In genomic region chr2:122701871-122702180, GRCm38 (mm10) we compare ENCODE assay signal across 8 mouse cellular contexts. TPM values are rescaled to one million over a fixed set of nuclear protein-coding genes. Genes with fewer than 3 reads are reported as not detected.
DNase-seq lines count a peak whose midpoint lies in the region; ATAC-seq and TF ChIP-seq lines count a peak whose summit lies in the region.

No protein-coding gene starts in this region.

- no peak for TF ChIP-seq CTCF in forebrain, postnatal 0 days (IDR thresholded peaks at IDR 0.05; ENCODE audit: low read depth)
- TF ChIP-seq CTCF in stomach, postnatal 0 days (IDR thresholded peaks at IDR 0.05; ENCODE audit: low read depth) = no peak

- WGBS in heart, embryonic 14.5 days = 1% methylated on average over 15 of the region's 15 CpGs
- WGBS in forebrain, postnatal 0 days = 2% methylated on average over 15 of the region's 15 CpGs
- WGBS in liver, embryonic 13.5 days (ENCODE audit: insufficient replicate concordance) = 1% methylated on average over 15 of the region's 15 CpGs
- WGBS in stomach, postnatal 0 days = under 1% methylated on average over 15 of the region's 15 CpGs

- no peaks in the 10 kb centered on the region for H3K36me3 ChIP-seq in heart, embryonic 14.5 days (ENCODE audit: control insufficient read depth, insufficient read depth, low read length)
- no peaks in the 10 kb centered on the region for H3K36me3 ChIP-seq in forebrain, postnatal 0 days (ENCODE audit: insufficient read depth)
- H3K36me3 ChIP-seq in liver, embryonic 13.5 days = no peaks in the 10 kb centered on the region
- no peaks in the 10 kb centered on the region for H3K36me3 ChIP-seq in stomach, postnatal 0 days (ENCODE audit: control insufficient read depth, insufficient read depth, low read length)

- no peak for DNase-seq in heart, postnatal 4 days
- DNase-seq in R1 (ENCODE audit: low read depth, low spot score) = peak; percentile 2
- no peak for DNase-seq in forebrain, postnatal 0 days
- no peak for DNase-seq in liver, embryonic 13.5 days
- no peak for DNase-seq in stomach, postnatal 0 days (ENCODE audit: low spot score)
- DNase-seq in embryo, embryonic 9.5 days (ENCODE audit: extremely low spot score) = no peak
- DNase-seq in cerebellum, postnatal 4 days (ENCODE audit: low spot score in 2 of 2) = no peak

- peak overlapping the region; percentile 85 for H3K9ac ChIP-seq in heart, embryonic 14.5 days (ENCODE audit: low read length)
- peak overlapping the region; percentile 73 for H3K9ac ChIP-seq in forebrain, postnatal 0 days
- H3K9ac ChIP-seq in liver, embryonic 13.5 days = peak overlapping the region; percentile 51; the same call in 1 of the 2 replicates
- peak overlapping the region; percentile 85 for H3K9ac ChIP-seq in stomach, postnatal 0 days (ENCODE audit: low read length)

- ATAC-seq in heart, embryonic 14.5 days (ENCODE audit: insufficient number of reproducible peaks, insufficient read depth, low FRiP score, low read depth) = no peak; the same call in 1 of the 2 replicates
- no peak for ATAC-seq in forebrain, postnatal 0 days
- no peak for ATAC-seq in liver, embryonic 13.5 days (ENCODE audit: low read depth)
- no peak for ATAC-seq in stomach, postnatal 0 days (ENCODE audit: low FRiP score, low TSS enrichment)

- peak overlapping the region; percentile 65 to 79 for H3K4me3 ChIP-seq in heart, embryonic 14.5 days (ENCODE audit: control insufficient read depth in 1 of 2, insufficient read depth in 1 of 2, low read depth in 1 of 2, low read length in 2 of 2)
- H3K4me3 ChIP-seq in forebrain, postnatal 0 days (ENCODE audit: low read depth, low read length) = peak overlapping the region; percentile 79
- H3K4me3 ChIP-seq in liver, embryonic 13.5 days (replicated peaks) = peak overlapping the region; percentile 61
- peak overlapping the region; percentile 72 for H3K4me3 ChIP-seq in stomach, postnatal 0 days (ENCODE audit: low read depth, low read length)

- H3K27me3 ChIP-seq in heart, embryonic 14.5 days (ENCODE audit: control insufficient read depth, insufficient read depth, low read length) = no peaks in the 10 kb centered on the region
- H3K27me3 ChIP-seq in forebrain, postnatal 0 days (ENCODE audit: insufficient read depth, low read length) = no peaks in the 10 kb centered on the region
- peaks cover 46% of the 10 kb centered on the region for H3K27me3 ChIP-seq in liver, embryonic 13.5 days
- no peaks in the 10 kb centered on the region for H3K27me3 ChIP-seq in stomach, postnatal 0 days (ENCODE audit: control insufficient read depth, insufficient read depth, low read length)

- H3K4me2 ChIP-seq in heart, embryonic 14.5 days (ENCODE audit: low read length) = peak overlapping the region; percentile 88
- H3K4me2 ChIP-seq in forebrain, postnatal 0 days (ENCODE audit: low read depth) = peak overlapping the region; percentile 75
- peak overlapping the region; percentile 66 for H3K4me2 ChIP-seq in liver, embryonic 13.5 days
- peak overlapping the region; percentile 64 for H3K4me2 ChIP-seq in stomach, postnatal 0 days (replicated peaks; ENCODE audit: low read depth)

- peaks cover 0 to 11% of the 10 kb centered on the region in 2 experiments; a peak in 2 of 4 replicates for H3K4me1 ChIP-seq in heart, embryonic 14.5 days (ENCODE audit: control insufficient read depth in 2 of 2, insufficient read depth in 2 of 2, low read length in 2 of 2)
- peaks cover 6% of the 10 kb centered on the region for H3K4me1 ChIP-seq in forebrain, postnatal 0 days (ENCODE audit: insufficient read depth)
- H3K4me1 ChIP-seq in liver, embryonic 13.5 days (replicated peaks) = no peaks in the 10 kb centered on the region
- 0 out of 2 replicates have a peak, but pooled peaks cover 2% of the 10 kb centered on the region for H3K4me1 ChIP-seq in stomach, postnatal 0 days (replicated peaks; ENCODE audit: control insufficient read depth, insufficient read depth)

- H3K9me3 ChIP-seq in heart, embryonic 14.5 days (ENCODE audit: control insufficient read depth, low read length) = no peaks in the 10 kb centered on the region
- H3K9me3 ChIP-seq in forebrain, postnatal 0 days (ENCODE audit: low read length) = no peaks in the 10 kb centered on the region
- H3K9me3 ChIP-seq in liver, embryonic 13.5 days (replicated peaks) = no peaks in the 10 kb centered on the region
- H3K9me3 ChIP-seq in stomach, postnatal 0 days (ENCODE audit: control insufficient read depth, low read length) = no peaks in the 10 kb centered on the region

- H3K27ac ChIP-seq in heart, embryonic 14.5 days (replicated peaks in 1 of 2; ENCODE audit: control insufficient read depth in 1 of 2, insufficient read depth in 1 of 2, low read depth in 2 of 2, low read length in 2 of 2) = peak overlapping the region; percentile 43 to 69
- no peak overlapping the region for H3K27ac ChIP-seq in forebrain, postnatal 0 days (ENCODE audit: low read depth, low read length)
- no peak overlapping the region for H3K27ac ChIP-seq in liver, embryonic 13.5 days
- peak overlapping the region; percentile 86 for H3K27ac ChIP-seq in stomach, postnatal 0 days (replicated peaks)

- no peak for TF ChIP-seq EP300 in stomach, postnatal 0 days (optimal IDR thresholded peaks at IDR 0.05)

RNA-seq across cellular contexts. Expression of gene Slc30a4, which starts 0.6 kb away (rescaled TPM):
- polyA plus RNA-seq in heart, embryonic 14.5 days (2014; fragmentation: Nextera tagmentation; extraction: Ambion mirVana) = 10.4 and 10.9 TPM in 2 replicates
- total RNA-seq in heart, postnatal 4 days (2021) = 10 to 100 TPM; 16.2 to 16.4 TPM
- 52.5 and 53.9 TPM in 2 replicates for total RNA-seq in forebrain, postnatal 0 days (2014; rRNA removed)
- polyA plus RNA-seq in forebrain, postnatal 0 days (2015; fragmentation: Nextera tagmentation; extraction: Ambion mirVana) = 8.7 and 9.1 TPM in 2 replicates
- 0.88 and 1.1 TPM in 2 replicates for polyA plus RNA-seq in liver, embryonic 13.5 days (2015; fragmentation: Nextera tagmentation; extraction: Ambion mirVana)
- 9.5 TPM in 2 replicates for polyA plus RNA-seq in stomach, postnatal 0 days (2015; fragmentation: Nextera tagmentation; extraction: Ambion mirVana)

RNA-seq across cellular contexts. Expression of gene Bloc1s6, which starts 36.5 kb away (rescaled TPM):
- polyA plus RNA-seq in heart, embryonic 14.5 days (2014; fragmentation: Nextera tagmentation; extraction: Ambion mirVana) = 31.3 and 33.5 TPM in 2 replicates
- total RNA-seq in heart, postnatal 4 days (2021) = 10 to 100 TPM; 12.8 to 16.0 TPM
- 60.0 and 78.6 TPM in 2 replicates for total RNA-seq in forebrain, postnatal 0 days (2014; rRNA removed)
- polyA plus RNA-seq in forebrain, postnatal 0 days (2015; fragmentation: Nextera tagmentation; extraction: Ambion mirVana) = 90.6 and 106 TPM in 2 replicates
- polyA plus RNA-seq in liver, embryonic 13.5 days (2015; fragmentation: Nextera tagmentation; extraction: Ambion mirVana) = 22.3 and 22.5 TPM in 2 replicates
- 30.4 and 32.7 TPM in 2 replicates for polyA plus RNA-seq in stomach, postnatal 0 days (2015; fragmentation: Nextera tagmentation; extraction: Ambion mirVana)

Comparison
In these comparisons a context has a peak if more than half of its experiments do, and no peak if none do; other contexts are left out.
1. H3K27ac ChIP-seq: peak in heart, embryonic 14.5 days (2 of 2) and stomach, postnatal 0 days (single experiment); none in forebrain, postnatal 0 days (single experiment) and liver, embryonic 13.5 days (single experiment).
2. Peak in every context shown above with its lines, with median percentiles within 50 percentile points of each other: H3K4me2 ChIP-seq, H3K4me3 ChIP-seq and H3K9ac ChIP-seq.